10 mouse cellular contexts compared by ENCODE assay signal in the genomic region with DNA sequence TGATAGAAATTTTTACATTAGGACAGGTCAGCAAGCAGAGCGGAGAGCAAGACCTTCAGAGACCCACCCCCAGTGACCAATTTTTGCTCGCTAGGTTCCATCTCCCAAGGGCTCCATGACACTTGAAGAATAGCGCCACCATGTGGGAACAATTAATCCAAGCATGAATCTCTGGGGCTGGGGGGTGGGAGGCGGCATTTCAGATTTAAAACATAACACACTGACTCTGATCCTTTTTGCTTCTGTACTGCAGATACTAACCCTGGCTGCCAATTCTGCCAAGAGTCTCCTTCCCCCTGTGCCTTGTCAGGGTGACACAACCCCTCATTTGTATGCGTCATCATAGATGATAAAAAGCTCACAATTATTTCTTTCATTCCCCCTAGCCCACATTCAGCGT.
DNase-seq lines count a peak whose midpoint lies in the region; ATAC-seq and TF ChIP-seq lines count a peak whose summit lies in the region.
"Had no signal": no experiment of that assay in that cellular context is flagged by ENCODE, and none has a peak within 500 bp of the region (broad histone marks: within the 10 kb centered on the region; RNA-seq: fewer than 3 reads in every experiment).

No protein-coding gene starts in this region.

- 0 out of 2 replicates have a peak, but pooled peaks cover 4% of the 10 kb centered on the region for H3K4me1 ChIP-seq in kidney, postnatal 0 days (replicated peaks; ENCODE audit: insufficient read depth, low read length)
- H3K4me1 ChIP-seq: embryonic facial prominence, embryonic 12.5 days had no signal

- H3K4me2 ChIP-seq in kidney, postnatal 0 days (ENCODE audit: low read length), result no peak overlapping the region
- H3K4me2 ChIP-seq: embryonic facial prominence, embryonic 12.5 days; heart, embryonic 11.5 days had no signal

- no peak for DNase-seq in kidney, postnatal 0 days (ENCODE audit: low spot score)
- no peak for DNase-seq in kidney, adult 11 months
- DNase-seq in NIH3T3 (ENCODE audit: low read depth), result peak; percentile 77
- peak; percentile 37 for DNase-seq in naive thymus-derived CD4-positive, alpha-beta T cell, adult 2 months (ENCODE audit: low read depth)
- DNase-seq: right cerebral cortex, postnatal 14 days had no signal

- no peaks in the 10 kb centered on the region for H3K27me3 ChIP-seq in kidney, postnatal 0 days (ENCODE audit: insufficient read depth, low read length)
- H3K27me3 ChIP-seq: embryonic facial prominence, embryonic 12.5 days had no signal

- TF ChIP-seq CTCF in kidney, postnatal 0 days (IDR thresholded peaks at IDR 0.05; ENCODE audit: low read depth), result peak; percentile 32; the same call in 1 of the 2 replicates

- ATAC-seq in kidney, postnatal 0 days (replicated peaks; ENCODE audit: low FRiP score, low read depth), result no peak
- peak; percentile 44 for ATAC-seq in erythroid progenitor cell, adult 5-6 weeks (replicated peaks; ENCODE audit: low FRiP score, poor library complexity, severe bottlenecking)
- ATAC-seq in activated CD4-positive, CD25-positive, alpha-beta regulatory T cell, adult 4 months, result no peak
- ATAC-seq in cerebellum, adult (ENCODE audit: insufficient number of reproducible peaks, low FRiP score, low TSS enrichment), result no peak

- H3K9ac ChIP-seq in kidney, postnatal 0 days (ENCODE audit: low read depth, low read length), result no peak overlapping the region
- H3K9ac ChIP-seq: embryonic facial prominence, embryonic 12.5 days had no signal

- no peaks in the 10 kb centered on the region for H3K36me3 ChIP-seq in kidney, postnatal 0 days (ENCODE audit: insufficient read depth, low read length)

- H3K27ac ChIP-seq in kidney, postnatal 0 days, result no peak overlapping the region
- H3K27ac ChIP-seq: embryonic facial prominence, embryonic 12.5 days had no signal

- 90% methylated on average over 6 of the region's 6 CpGs for WGBS in kidney, postnatal 0 days

- no peaks in the 10 kb centered on the region for H3K9me3 ChIP-seq in kidney, postnatal 0 days (replicated peaks; ENCODE audit: low read length)

- no peak overlapping the region for H3K4me3 ChIP-seq in kidney, postnatal 0 days (replicated peaks; ENCODE audit: low read depth, low read length)
- H3K4me3 ChIP-seq: embryonic facial prominence, embryonic 12.5 days had no signal

Comparison
In these comparisons a context has a peak if more than half of its experiments do, and no peak if none do; other contexts are left out.
1. DNase-seq: peak in NIH3T3 (single experiment) and naive thymus-derived CD4-positive, alpha-beta T cell, adult 2 months (single experiment); none in kidney, postnatal 0 days (single experiment) and kidney, adult 11 months (single experiment).